Mouse (Mus musculus) heart, postnatal 4 days (tissue): Measurements from ENCODE around the gene Galntl6. TPM values are rescaled to one million over a fixed set of nuclear protein-coding genes. Genes with fewer than 3 reads are reported as not detected.
"Not testable (repeated sequence)": the region's sequence is repeated elsewhere in the genome, so short reads cannot be mapped to it uniquely, and the experiment has no call there.

ENCODE experiments used
- DNase-seq: peaks from one replicate; pipeline ENCODE4 v3.0.0; 2021
- total RNA-seq, 2 experiments: library from RNA; stranded (reverse); gene quantifications; 2 replicates each; pipeline ENCODE4 v1.2.3; 2021

Galntl6 gene
- total RNA-seq, 2 experiments from 2014 or later: not detected

- DNase-seq: no peak
These were observed 307.7 kb downstream of the Galntl6 start for GRCm38 (mm10) chr8:58604751-58605150.

- no peak for DNase-seq
These were observed 314.6 kb downstream of the Galntl6 start for GRCm38 (mm10) chr8:58597834-58598233.

GRCm38 (mm10) chr8:58575346-58575745 is 337.1 kb downstream of the Galntl6 start:
- DNase-seq: no peak

GRCm38 (mm10) chr8:58568086-58568485 is 344.4 kb downstream of the Galntl6 start:
- DNase-seq: no peak

- DNase-seq: peak; percentile 5
These were observed 346.3 kb downstream of the Galntl6 start for GRCm38 (mm10) chr8:58566115-58566514.

GRCm38 (mm10) chr8:58535781-58536180 is 376.7 kb downstream of the Galntl6 start:
- DNase-seq: no peak

GRCm38 (mm10) chr8:58534631-58535030 is 377.8 kb downstream of the Galntl6 start:
- DNase-seq: no peak

- no peak for DNase-seq
These were observed 389.0 kb downstream of the Galntl6 start for GRCm38 (mm10) chr8:58523443-58523842.

GRCm38 (mm10) chr8:58521932-58522331 is 390.5 kb downstream of the Galntl6 start:
- no peak for DNase-seq

- no peak for DNase-seq
These were observed 401.9 kb downstream of the Galntl6 start for GRCm38 (mm10) chr8:58510516-58510915.

- no peak for DNase-seq
These were observed 403.4 kb downstream of the Galntl6 start for GRCm38 (mm10) chr8:58509051-58509450.

GRCm38 (mm10) chr8:58487099-58487498 is 425.3 kb downstream of the Galntl6 start:
- no peak for DNase-seq

GRCm38 (mm10) chr8:58463342-58463741 is 449.1 kb downstream of the Galntl6 start:
- not testable (repeated sequence) for DNase-seq

- no peak for DNase-seq
These were observed 469.7 kb downstream of the Galntl6 start for GRCm38 (mm10) chr8:58442696-58443095.

- DNase-seq: no peak
These were observed 494.0 kb downstream of the Galntl6 start for GRCm38 (mm10) chr8:58418481-58418880.

GRCm38 (mm10) chr8:58417551-58417950 is 494.9 kb downstream of the Galntl6 start:
- no peak for DNase-seq

GRCm38 (mm10) chr8:58396500-58396899 is 515.9 kb downstream of the Galntl6 start:
- DNase-seq: no peak

- DNase-seq: no peak
These were observed 516.6 kb downstream of the Galntl6 start for GRCm38 (mm10) chr8:58395879-58396278.

- DNase-seq: no peak
These were observed 540.1 kb downstream of the Galntl6 start for GRCm38 (mm10) chr8:58372389-58372788.

GRCm38 (mm10) chr8:58371979-58372378 is 540.5 kb downstream of the Galntl6 start:
- DNase-seq: no peak

GRCm38 (mm10) chr8:58331151-58331550 is 581.3 kb downstream of the Galntl6 start:
- no peak for DNase-seq

GRCm38 (mm10) chr8:58313482-58313881 is 599.0 kb downstream of the Galntl6 start:
- DNase-seq: no peak

- DNase-seq: no peak
These were observed 621.0 kb downstream of the Galntl6 start for GRCm38 (mm10) chr8:58291487-58291886.

GRCm38 (mm10) chr8:58290080-58290479 is 622.4 kb downstream of the Galntl6 start:
- DNase-seq: no peak

- no peak for DNase-seq
These were observed 647.0 kb downstream of the Galntl6 start for GRCm38 (mm10) chr8:58265485-58265884.
